Mouse (Mus musculus): ENCODE measurements around the gene 5530401A14Rik. TPM values are rescaled to one million over a fixed set of nuclear protein-coding genes. Genes with fewer than 3 reads are reported as not detected.

Gene 5530401A14Rik
- total and polyA plus RNA-seq, 3 experiments = not detected

DNA sequence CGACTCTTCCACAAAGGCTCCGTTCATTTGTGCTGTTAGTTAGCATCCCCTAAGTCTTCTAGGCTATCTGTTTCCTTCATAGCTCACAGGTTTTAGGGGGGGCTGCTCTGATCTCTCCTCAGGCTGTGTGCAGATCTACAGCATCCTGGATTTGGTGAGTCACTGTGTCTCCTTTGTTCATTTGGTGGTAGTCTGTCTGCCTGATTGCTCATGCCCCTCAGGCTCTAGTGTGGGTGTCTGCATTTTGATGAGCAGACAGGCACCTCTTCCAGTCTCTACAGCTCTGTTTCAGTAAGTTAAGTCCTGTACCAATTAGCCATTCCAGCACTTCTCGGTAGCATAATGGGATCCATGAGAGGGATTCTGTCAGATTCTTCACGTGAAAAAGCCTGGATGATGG, 22.0 kb upstream of the 5530401A14Rik start:
- TF ChIP-seq CHD1 (IDR thresholded peaks at IDR 0.05; ENCODE audit: low read depth, low read length) = no peak
- no peak overlapping the region for H3K9ac ChIP-seq (ENCODE audit: control insufficient read depth, low read depth, low read length, poor library complexity, severe bottlenecking)
- H3K27ac ChIP-seq (ENCODE audit: control insufficient read depth, low read depth, low read length) = no peak overlapping the region
- no peaks in the 10 kb centered on the region for H3K36me3 ChIP-seq (ENCODE audit: control insufficient read depth in 1 of 2, insufficient read depth in 2 of 2, low read length in 2 of 2)
- no peaks in the 10 kb centered on the region for H3K79me2 ChIP-seq (ENCODE audit: control insufficient read depth, insufficient read depth, low read length, poor library complexity)
- no peaks in the 10 kb centered on the region for H3K4me1 ChIP-seq (ENCODE audit: control insufficient read depth in 1 of 2, insufficient read depth in 2 of 2, low read length in 2 of 2)
- no peak for DNase-seq (ENCODE audit: low read depth, low spot score)
- no peaks in the 10 kb centered on the region for H3K27me3 ChIP-seq (ENCODE audit: control insufficient read depth in 1 of 2, insufficient read depth in 2 of 2, low read length in 2 of 2)
- no peak overlapping the region for H3K4me3 ChIP-seq (ENCODE audit: control insufficient read depth in 1 of 2, insufficient read depth in 1 of 2, low read depth in 2 of 2, low read length in 2 of 2)
- no peaks in the 10 kb centered on the region; the same call in 1 of the 2 replicates for H3K9me3 ChIP-seq (replicated peaks; ENCODE audit: insufficient read depth, low read length)

DNA sequence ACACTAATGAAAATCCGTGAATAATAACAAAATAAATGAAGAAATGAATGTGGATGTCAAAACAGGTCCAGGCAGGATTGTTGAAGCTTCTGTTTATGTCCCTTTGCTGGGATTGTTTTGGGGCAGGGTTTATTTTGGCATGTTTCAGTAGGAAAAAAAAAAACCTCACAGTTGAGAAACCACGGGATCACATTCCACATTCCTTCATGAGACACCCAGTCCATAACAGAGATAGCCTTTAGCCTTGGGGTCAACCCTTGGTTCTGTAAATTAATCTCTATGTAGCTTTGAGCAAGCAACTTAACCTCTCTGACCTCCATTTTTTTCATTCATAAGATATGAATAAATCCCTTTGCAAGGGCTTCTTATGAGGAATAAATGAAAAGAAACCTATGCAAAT, 19.5 kb upstream of the 5530401A14Rik start:
- Histone ChIP-seq H3K79me2 (ENCODE audit: control insufficient read depth, insufficient read depth, low read length, poor library complexity) (no peaks in the 10 kb centered on the region), H3K9me3 (replicated peaks; ENCODE audit: insufficient read depth, low read length) (no peaks in the 10 kb centered on the region; the same call in 1 of the 2 replicates), H3K36me3 (ENCODE audit: control insufficient read depth in 1 of 2, insufficient read depth in 2 of 2, low read length in 2 of 2) (no peaks in the 10 kb centered on the region), H3K27ac (ENCODE audit: control insufficient read depth, low read depth, low read length) (no peak overlapping the region), H3K27me3 (ENCODE audit: control insufficient read depth in 1 of 2, insufficient read depth in 2 of 2, low read length in 2 of 2) (no peaks in the 10 kb centered on the region), H3K4me3 (ENCODE audit: control insufficient read depth in 1 of 2, insufficient read depth in 1 of 2, low read depth in 2 of 2, low read length in 2 of 2) (no peak overlapping the region), H3K9ac (ENCODE audit: control insufficient read depth, low read depth, low read length, poor library complexity, severe bottlenecking) (no peak overlapping the region), H3K4me1 (ENCODE audit: control insufficient read depth in 1 of 2, insufficient read depth in 2 of 2, low read length in 2 of 2) (no peaks in the 10 kb centered on the region)
- TF ChIP-seq USF2 (IDR thresholded peaks at IDR 0.05; ENCODE audit: borderline replicate concordance in 1 of 2, insufficient read depth in 1 of 2, low read depth in 1 of 2, low read length in 2 of 2) (no peak), E2F4 (IDR thresholded peaks at IDR 0.05; ENCODE audit: borderline replicate concordance, low read depth, low read length) (no peak), MAFK (IDR thresholded peaks at IDR 0.05; ENCODE audit: borderline replicate concordance, low read depth, low read length) (no peak), JUND (IDR thresholded peaks at IDR 0.05; ENCODE audit: low read depth, low read length) (no peak), POLR2A (IDR thresholded peaks at IDR 0.05; ENCODE audit: control insufficient read depth in 1 of 2, insufficient read depth in 1 of 2, low read depth in 1 of 2, low read length in 2 of 2, poor library complexity in 1 of 2) (no peak), ELF1 (IDR thresholded peaks at IDR 0.05; ENCODE audit: low read depth, low read length) (no peak), MAZ (IDR thresholded peaks at IDR 0.05; ENCODE audit: low read depth, low read length) (no peak), SMC3 (IDR thresholded peaks at IDR 0.05; ENCODE audit: low read depth, low read length) (no peak)
- no peak for DNase-seq (ENCODE audit: low read depth, low spot score)

GRCm38 (mm10) chr11:81845010-81845685, 15.3 kb upstream of the 5530401A14Rik start:
- H3K79me2 ChIP-seq (ENCODE audit: control insufficient read depth, insufficient read depth, low read length, poor library complexity) = no peaks in the 10 kb centered on the region
- DNase-seq (ENCODE audit: low read depth, low spot score) = no peak
- H3K4me1 ChIP-seq (ENCODE audit: control insufficient read depth in 1 of 2, insufficient read depth in 2 of 2, low read length in 2 of 2) = no peaks in the 10 kb centered on the region
- no peak overlapping the region for H3K4me3 ChIP-seq (ENCODE audit: control insufficient read depth in 1 of 2, insufficient read depth in 1 of 2, low read depth in 2 of 2, low read length in 2 of 2)
- H3K27me3 ChIP-seq (ENCODE audit: control insufficient read depth in 1 of 2, insufficient read depth in 2 of 2, low read length in 2 of 2) = no peaks in the 10 kb centered on the region
- H3K27ac ChIP-seq (ENCODE audit: control insufficient read depth, low read depth, low read length) = no peak overlapping the region
- H3K36me3 ChIP-seq (ENCODE audit: control insufficient read depth in 1 of 2, insufficient read depth in 2 of 2, low read length in 2 of 2) = no peaks in the 10 kb centered on the region
- H3K9ac ChIP-seq (ENCODE audit: control insufficient read depth, low read depth, low read length, poor library complexity, severe bottlenecking) = no peak overlapping the region
- no peaks in the 10 kb centered on the region; the same call in 1 of the 2 replicates for H3K9me3 ChIP-seq (replicated peaks; ENCODE audit: insufficient read depth, low read length)
- no peak for TF ChIP-seq POLR2AphosphoS5 (IDR thresholded peaks at IDR 0.05; ENCODE audit: borderline replicate concordance, low read depth, low read length)
- TF ChIP-seq RAD21 (IDR thresholded peaks at IDR 0.05; ENCODE audit: low read depth, low read length) = no peak
- TF ChIP-seq SIN3A (IDR thresholded peaks at IDR 0.05; ENCODE audit: low read length) = no peak
- TF ChIP-seq GABPA (IDR thresholded peaks at IDR 0.05; ENCODE audit: low read depth, low read length) = no peak
